Mouse (Mus musculus) hindbrain, embryonic 11.5 days (tissue): ENCODE data around the gene Amotl2. TPM values are rescaled to one million over a fixed set of nuclear protein-coding genes. Genes with fewer than 3 reads are reported as not detected.

ENCODE experiments used
- ATAC-seq: fragments of 200-750 bp; cut with Nextera tagmentation; 2 replicates; pipeline ENCODE4 v1.8.0; 2017; ENCODE audit warnings: mild to moderate bottlenecking, moderate TSS enrichment, moderate library complexity; ENCODE audit not compliant: low FRiP score
- DNase-seq: peaks from one replicate; pipeline ENCODE4 v3.0.0-alpha.2; 2015; ENCODE audit warnings: low spot score
- H3K27ac ChIP-seq: fragments of 300-500 bp; sonication (generic); 2 replicates; pipeline ENCODE4 v1.5.1; 2014; ENCODE audit warnings: mild to moderate bottlenecking, low read depth, low read length
- H3K27me3 ChIP-seq: fragments of 300-500 bp; sonication (generic); 2 replicates; pipeline ENCODE4 v1.6.1; 2014; ENCODE audit warnings: mild to moderate bottlenecking, low read length, moderate library complexity, mixed read lengths; ENCODE audit not compliant: control insufficient read depth, insufficient read depth
- H3K36me3 ChIP-seq: fragments of 300-500 bp; sonication (generic); 2 replicates; pipeline ENCODE4 v1.6.1; 2014; ENCODE audit warnings: mild to moderate bottlenecking, low read length, moderate library complexity, mixed read lengths; ENCODE audit not compliant: control insufficient read depth, insufficient read depth
- H3K4me1 ChIP-seq: fragments of 300-500 bp; sonication (generic); replicated peaks from 2 replicates; pipeline ENCODE4 v1.6.1; 2014; ENCODE audit warnings: low read length, mixed read lengths; ENCODE audit not compliant: control insufficient read depth, insufficient read depth
- H3K4me2 ChIP-seq: fragments of 300-500 bp; sonication (generic); replicated peaks from 2 replicates; pipeline ENCODE4 v1.6.1; 2014; ENCODE audit warnings: mild to moderate bottlenecking, low read depth, low read length
- H3K4me3 ChIP-seq: fragments of 300-500 bp; sonication (generic); 2 replicates; pipeline ENCODE4 v1.5.1; 2014; ENCODE audit warnings: low read depth, low read length
- H3K9ac ChIP-seq: fragments of 300-500 bp; sonication (generic); 2 replicates; pipeline ENCODE4 v1.6.1; 2014; ENCODE audit warnings: low read depth, low read length
- H3K9me3 ChIP-seq: fragments of 300-500 bp; sonication (generic); 2 replicates; pipeline ENCODE4 v1.6.1; 2016; ENCODE audit warnings: low read length; ENCODE audit not compliant: control insufficient read depth
- whole genome bisulfite sequencing: fragments of 180-500 bp; shearing (Covaris S2); extraction: QIAGEN DNeasy Blood & Tissue Kit; methylation state at CpG from one replicate; pipeline ENCODE4 v1.1.7; 2014; 5-methylcytosine and 5-hydroxymethylcytosine counted together
- polyA plus RNA-seq: library from polyadenylated mRNA; unstranded; fragments of >200 nt; fragmentation: Nextera tagmentation; extraction: Ambion mirVana; gene quantifications from 2 replicates; pipeline ENCODE4 v1.2.1, GENCODE M21; 2014

Amotl2 gene
- polyA plus RNA-seq, 1 experiment from 2014 or later, result 39.7 TPM

DNA sequence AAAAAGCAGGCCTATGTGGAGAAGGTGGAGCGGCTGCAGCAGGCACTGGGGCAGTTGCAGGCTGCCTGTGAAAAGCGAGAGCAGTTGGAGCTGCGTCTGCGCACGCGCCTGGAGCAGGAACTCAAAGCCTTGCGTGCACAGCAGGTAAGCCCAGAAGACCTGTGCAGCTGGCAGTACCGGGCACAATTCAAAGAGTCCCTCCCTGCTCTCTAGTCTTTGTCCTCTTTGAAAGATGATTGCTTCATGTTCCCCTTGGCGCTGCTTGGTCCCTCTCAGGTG is 11.9 kb downstream of the Amotl2 start:
- no peak for DNase-seq
- Histone ChIP-seq H3K36me3 (peaks cover 60% of the 10 kb centered on the region), H3K9ac (no peak overlapping the region), H3K9me3 (no peaks in the 10 kb centered on the region), H3K4me2 (no peak overlapping the region), H3K27ac (no peak overlapping the region), H3K27me3 (no peaks in the 10 kb centered on the region), H3K4me3 (no peak overlapping the region), H3K4me1 (peaks cover 31% of the 10 kb centered on the region)
- 97% methylated on average over 9 of the region's 9 CpGs for WGBS
- no peak for ATAC-seq

GRCm38 (mm10) chr9:102729093-102729845 is 12.8 kb downstream of the Amotl2 start:
- WGBS, result 94% methylated on average over 21 of the region's 21 CpGs
- Histone ChIP-seq H3K27me3 (no peaks in the 10 kb centered on the region), H3K36me3 (peaks cover 53% of the 10 kb centered on the region), H3K9me3 (no peaks in the 10 kb centered on the region), H3K4me2 (no peak overlapping the region), H3K4me1 (peaks cover 25% of the 10 kb centered on the region), H3K4me3 (no peak overlapping the region), H3K9ac (no peak overlapping the region), H3K27ac (no peak overlapping the region)
- DNase-seq, result no peak
- no peak for ATAC-seq

GRCm38 (mm10) chr9:102729876-102730413 is 13.5 kb downstream of the Amotl2 start:
- Histone ChIP-seq H3K4me3 (no peak overlapping the region), H3K9ac (no peak overlapping the region), H3K4me1 (peaks cover 20% of the 10 kb centered on the region), H3K9me3 (no peaks in the 10 kb centered on the region), H3K27ac (no peak overlapping the region), H3K36me3 (peaks cover 49% of the 10 kb centered on the region), H3K27me3 (no peaks in the 10 kb centered on the region), H3K4me2 (no peak overlapping the region)
- WGBS, result 85% methylated on average over 14 of the region's 14 CpGs
- ATAC-seq (no peak), DNase-seq (no peak)

GRCm38 (mm10) chr9:102731044-102731471 is 14.6 kb downstream of the Amotl2 start:
- no peaks in the 10 kb centered on the region for H3K9me3 ChIP-seq
- H3K27me3 ChIP-seq, result no peaks in the 10 kb centered on the region
- no peak overlapping the region for H3K27ac ChIP-seq
- WGBS, result 84% methylated on average over 7 of the region's 7 CpGs
- no peak overlapping the region for H3K4me2 ChIP-seq
- DNase-seq, result no peak
- peaks cover 11% of the 10 kb centered on the region for H3K4me1 ChIP-seq
- peaks cover 47% of the 10 kb centered on the region for H3K36me3 ChIP-seq
- H3K4me3 ChIP-seq, result no peak overlapping the region
- no peak for ATAC-seq
- no peak overlapping the region for H3K9ac ChIP-seq

DNA sequence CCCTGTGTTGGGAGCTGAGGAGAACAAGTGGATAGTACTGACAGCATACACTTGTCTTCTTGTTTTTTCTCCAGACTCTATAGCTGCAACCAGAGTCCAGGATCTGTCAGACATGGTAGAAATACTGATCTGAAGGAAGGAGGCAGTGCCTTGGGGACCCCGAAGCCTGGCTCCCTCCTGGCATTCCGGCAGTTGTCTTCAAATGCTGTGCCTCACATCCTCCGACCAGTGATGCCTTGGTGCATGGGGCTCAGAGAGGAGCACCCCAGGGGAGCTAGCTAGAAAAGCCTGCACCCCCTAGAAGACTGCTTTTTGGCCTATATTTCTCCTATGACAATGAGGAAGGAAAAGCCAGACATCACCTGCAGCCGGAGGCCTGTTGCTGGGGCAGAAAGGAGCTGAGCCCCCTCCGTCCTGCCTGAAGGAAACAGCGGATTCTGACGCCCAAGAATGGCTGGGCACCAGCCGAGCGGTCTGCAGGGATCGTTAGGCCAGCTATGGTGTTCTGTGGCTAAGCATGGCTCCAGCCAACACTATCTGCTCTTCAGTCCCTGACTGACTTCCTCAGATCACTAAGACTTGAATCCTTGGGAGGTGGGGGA is 15.2 kb downstream of the Amotl2 start:
- peaks cover 44% of the 10 kb centered on the region for H3K36me3 ChIP-seq

DNA sequence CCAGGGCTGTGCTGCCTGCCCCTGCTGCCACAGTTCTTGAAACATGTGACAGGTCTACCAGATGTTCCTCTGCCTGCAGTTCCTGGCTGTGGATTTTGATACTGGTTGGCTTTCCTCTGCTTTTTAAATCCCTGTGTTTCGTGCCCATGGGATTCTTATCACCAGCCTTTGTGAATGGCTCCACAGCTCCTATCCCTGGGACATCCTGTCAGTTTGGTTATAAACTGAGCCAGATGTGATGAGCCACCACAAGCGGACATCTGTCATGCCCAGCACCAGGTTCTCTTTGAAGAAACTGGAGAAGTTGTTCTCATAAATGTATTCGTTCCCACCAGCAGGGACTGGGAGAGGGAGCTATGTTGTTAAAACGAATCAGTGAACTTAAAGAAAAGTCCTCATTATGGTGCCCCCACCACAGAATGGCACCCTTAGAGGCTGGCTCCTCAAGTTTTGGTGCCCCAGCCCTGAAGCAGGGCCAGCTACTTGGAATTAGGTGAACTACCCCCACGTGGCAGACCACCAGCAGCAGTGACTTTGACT is 15.9 kb downstream of the Amotl2 start:
- no peak overlapping the region for H3K9ac ChIP-seq
- DNase-seq (no peak), ATAC-seq (no peak)
- no peaks in the 10 kb centered on the region for H3K4me1 ChIP-seq
- H3K36me3 ChIP-seq, result peaks cover 38% of the 10 kb centered on the region
- H3K27ac ChIP-seq, result no peak overlapping the region
- no peaks in the 10 kb centered on the region for H3K9me3 ChIP-seq
- no peaks in the 10 kb centered on the region for H3K27me3 ChIP-seq
- WGBS, result 73% methylated on average over 5 of the region's 5 CpGs
- H3K4me2 ChIP-seq, result no peak overlapping the region
- no peak overlapping the region for H3K4me3 ChIP-seq

More for the DNA sequence above, 15.2 kb downstream of the Amotl2 start:
- Histone ChIP-seq H3K4me3 (no peak overlapping the region), H3K4me2 (no peak overlapping the region), H3K9ac (no peak overlapping the region), H3K4me1 (peaks cover 5% of the 10 kb centered on the region), H3K27me3 (no peaks in the 10 kb centered on the region), H3K27ac (no peak overlapping the region), H3K9me3 (no peaks in the 10 kb centered on the region)
- no peak for ATAC-seq
- WGBS, result 83% methylated on average over 10 of the region's 10 CpGs
- DNase-seq, result no peak

- H3K4me2 ChIP-seq, result no peak overlapping the region
- 92% methylated on average over 5 of the region's 5 CpGs for WGBS
- H3K36me3 ChIP-seq, result peaks cover 27% of the 10 kb centered on the region
- ATAC-seq (peak; percentile 19; the same call in 1 of the 2 replicates), DNase-seq (no peak)
- no peaks in the 10 kb centered on the region for H3K4me1 ChIP-seq
- no peaks in the 10 kb centered on the region for H3K27me3 ChIP-seq
- no peak overlapping the region for H3K27ac ChIP-seq
- no peaks in the 10 kb centered on the region for H3K9me3 ChIP-seq
- no peak overlapping the region for H3K9ac ChIP-seq
- H3K4me3 ChIP-seq, result no peak overlapping the region
Measured at GRCm38 (mm10) chr9:102733459-102733858, 17.0 kb downstream of the Amotl2 start.

- H3K9ac ChIP-seq, result no peak overlapping the region
- H3K27me3 ChIP-seq, result no peaks in the 10 kb centered on the region
- 78% methylated on average over 9 of the region's 9 CpGs for WGBS
- DNase-seq, result no peak
- no peak overlapping the region for H3K27ac ChIP-seq
- peaks cover 21% of the 10 kb centered on the region for H3K36me3 ChIP-seq
- no peaks in the 10 kb centered on the region for H3K4me1 ChIP-seq
- no peak overlapping the region for H3K4me2 ChIP-seq
- no peak for ATAC-seq
- H3K9me3 ChIP-seq, result no peaks in the 10 kb centered on the region
- H3K4me3 ChIP-seq, result no peak overlapping the region
Measured at GRCm38 (mm10) chr9:102733999-102734738, 17.7 kb downstream of the Amotl2 start.
